Mouse (Mus musculus) intestine, postnatal 0 days (tissue): ENCODE data around the gene Hoxc13. TPM values are rescaled to one million over a fixed set of nuclear protein-coding genes. Genes with fewer than 3 reads are reported as not detected.

Source experiments
- ATAC-seq: fragments of 200-750 bp; cut with Nextera tagmentation; 2 replicates; pipeline ENCODE4 v1.8.0; 2017; ENCODE audit warnings: mild to moderate bottlenecking, moderate TSS enrichment, moderate library complexity
- H3K27ac ChIP-seq: fragments of 300-500 bp; sonication (generic); 2 replicates; pipeline ENCODE4 v1.5.1; 2014; ENCODE audit warnings: mild to moderate bottlenecking, low read depth, low read length, moderate library complexity
- H3K27me3 ChIP-seq: fragments of 300-500 bp; sonication (generic); replicated peaks from 2 replicates; pipeline ENCODE4 v1.6.1; 2014; ENCODE audit warnings: low read length, mixed read lengths; ENCODE audit not compliant: control insufficient read depth, insufficient read depth
- H3K36me3 ChIP-seq: fragments of 300-500 bp; sonication (generic); 2 replicates; pipeline ENCODE4 v1.6.1; 2014; ENCODE audit warnings: mild to moderate bottlenecking, moderate library complexity; ENCODE audit not compliant: control insufficient read depth, insufficient read depth
- H3K4me1 ChIP-seq: fragments of 300-500 bp; sonication (generic); replicated peaks from 2 replicates; pipeline ENCODE4 v1.6.1; 2014; ENCODE audit warnings: antibody characterized with exemption, low read length, mixed read lengths; ENCODE audit not compliant: control insufficient read depth, insufficient read depth
- H3K4me2 ChIP-seq: fragments of 300-500 bp; sonication (generic); replicated peaks from 2 replicates; pipeline ENCODE4 v1.6.1; 2014; ENCODE audit warnings: low read depth, mild to moderate bottlenecking, moderate library complexity
- H3K4me3 ChIP-seq: fragments of 300-500 bp; sonication (generic); 2 replicates; pipeline ENCODE4 v1.5.1; 2014; ENCODE audit warnings: low read depth, low read length
- H3K9ac ChIP-seq: fragments of 300-500 bp; sonication (generic); 2 replicates; pipeline ENCODE4 v1.6.1; 2014; ENCODE audit warnings: mild to moderate bottlenecking, low read depth, low read length
- H3K9me3 ChIP-seq: fragments of 300-500 bp; sonication (generic); 2 replicates; pipeline ENCODE4 v1.6.1; 2016; ENCODE audit warnings: mixed run types; ENCODE audit not compliant: control insufficient read depth
- CTCF ChIP-seq: sonication (generic); IDR thresholded peaks from 2 replicates; pipeline ENCODE4 v1.5.1; 2016; ENCODE audit warnings: low read depth, mild to moderate bottlenecking, control low read depth, antibody characterized with exemption, moderate library complexity
- WGBS: fragments of 180-500 bp; shearing (Covaris S2); extraction: QIAGEN DNeasy Blood & Tissue Kit; methylation state at CpG from one replicate; pipeline ENCODE4 v1.1.7; 2014; 5-methylcytosine and 5-hydroxymethylcytosine counted together
- polyA plus RNA-seq: library from polyadenylated mRNA; unstranded; fragments of >200 nt; fragmentation: Nextera tagmentation; extraction: Ambion mirVana; gene quantifications from 2 replicates; pipeline ENCODE4 v1.2.1, GENCODE M21; 2015

Gene Hoxc13
- polyA plus RNA-seq: not detected in 2 replicates

GRCm38 (mm10) chr15:102921053-102922011 is at the start of gene Hoxc13:
Gene Hoxc13 (plus strand): TSS chr15:102921103.
- Histone ChIP-seq H3K27me3 (peaks cover 95% of the 10 kb centered on the region), H3K9ac (no peak within 1 kb of the TSS), H3K4me2 (peak within 1 kb of the TSS; percentile 40), H3K27ac (no peak within 1 kb of the TSS), H3K9me3 (no peaks in the 10 kb centered on the region), H3K4me1 (no peaks in the 10 kb centered on the region), H3K4me3 (peak within 1 kb of the TSS; percentile 17), H3K36me3 (no peaks in the 10 kb centered on the region)
- WGBS: under 1% methylated on average over 79 of the region's 88 CpGs
- no peak for TF ChIP-seq CTCF
- ATAC-seq: 0 out of 2 replicates have a peak, but pooled peaks have one; percentile 22

- H3K4me3 ChIP-seq: no peak overlapping the region
- H3K9me3 ChIP-seq: no peaks in the 10 kb centered on the region
- TF ChIP-seq CTCF: no peak
- no peak for ATAC-seq
- H3K27ac ChIP-seq: no peak overlapping the region
- peaks cover 14% of the 10 kb centered on the region; the same call in 1 of the 2 replicates for H3K27me3 ChIP-seq
- H3K9ac ChIP-seq: no peak overlapping the region
- WGBS: 48% methylated on average over 1 of the region's 1 CpGs
- H3K4me2 ChIP-seq: no peak overlapping the region
- H3K4me1 ChIP-seq: no peaks in the 10 kb centered on the region
- H3K36me3 ChIP-seq: no peaks in the 10 kb centered on the region
These were observed 35.1 kb upstream of the Hoxc13 start for GRCm38 (mm10) chr15:102885803-102886202.

DNA sequence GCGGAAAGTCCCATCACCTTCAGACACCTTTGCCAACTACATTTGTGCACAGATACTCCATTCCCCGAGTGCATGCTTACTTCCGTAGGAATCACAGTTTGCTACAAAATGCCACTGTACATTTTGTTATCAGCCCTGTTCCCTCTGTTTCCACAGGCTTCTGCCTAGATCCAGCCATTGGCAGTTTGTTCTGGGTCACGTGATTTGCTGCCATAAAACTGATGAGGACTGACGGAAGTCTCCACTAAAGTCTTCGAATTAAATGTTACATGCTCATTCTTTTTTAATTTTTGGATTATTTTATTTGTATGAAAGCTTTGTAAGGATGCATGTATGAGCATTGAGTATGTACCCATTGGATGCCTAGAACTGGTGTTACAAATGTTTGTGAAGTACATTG is 25.8 kb upstream of the Hoxc13 start:
- WGBS: 70% methylated on average over 6 of the region's 6 CpGs
- H3K36me3 ChIP-seq: no peaks in the 10 kb centered on the region
- TF ChIP-seq CTCF: no peak

GRCm38 (mm10) chr15:102904946-102905345 is 16.0 kb upstream of the Hoxc13 start:
- 50% methylated on average over 1 of the region's 1 CpGs for WGBS

More for the DNA sequence above, 25.8 kb upstream of the Hoxc13 start:
- no peaks in the 10 kb centered on the region for H3K9me3 ChIP-seq
- H3K27me3 ChIP-seq: peaks cover 20% of the 10 kb centered on the region
- no peak overlapping the region for H3K27ac ChIP-seq
- H3K4me1 ChIP-seq: no peaks in the 10 kb centered on the region
- ATAC-seq: no peak
- H3K4me2 ChIP-seq: no peak overlapping the region
- no peak overlapping the region for H3K9ac ChIP-seq
- no peak overlapping the region for H3K4me3 ChIP-seq

DNA sequence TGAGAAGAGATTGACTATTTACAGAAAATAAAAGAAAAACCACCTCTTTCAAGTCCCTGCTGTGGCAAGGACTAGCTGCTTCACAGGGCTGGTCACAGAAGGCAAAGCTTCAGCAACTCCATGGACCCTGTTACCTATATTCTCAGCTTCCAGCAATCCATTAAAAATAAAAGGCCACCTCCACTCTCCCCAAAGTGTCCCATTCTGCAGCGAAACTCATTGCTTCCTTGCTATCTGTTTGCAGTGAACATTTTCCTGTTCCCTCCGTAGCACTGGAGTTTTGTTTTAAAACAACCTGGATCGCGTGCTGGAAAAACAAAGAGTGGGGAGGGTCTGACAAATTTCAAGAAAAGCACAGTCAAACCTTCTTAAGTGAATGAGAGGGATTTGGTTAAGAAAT is 11.4 kb upstream of the Hoxc13 start:
- ATAC-seq: no peak
- no peak overlapping the region for H3K4me2 ChIP-seq
- H3K4me3 ChIP-seq: no peak overlapping the region
- 3% methylated on average over 4 of the region's 4 CpGs for WGBS
- H3K27ac ChIP-seq: no peak overlapping the region
- no peak overlapping the region for H3K9ac ChIP-seq
- no peaks in the 10 kb centered on the region for H3K4me1 ChIP-seq
- peaks cover 86% of the 10 kb centered on the region for H3K27me3 ChIP-seq
- no peaks in the 10 kb centered on the region for H3K36me3 ChIP-seq
- TF ChIP-seq CTCF: no peak
- H3K9me3 ChIP-seq: no peaks in the 10 kb centered on the region

More at GRCm38 (mm10) chr15:102904946-102905345, 16.0 kb upstream of the Hoxc13 start:
- Histone ChIP-seq H3K27me3 (peaks cover 60% of the 10 kb centered on the region), H3K4me2 (no peak overlapping the region), H3K4me1 (no peaks in the 10 kb centered on the region), H3K36me3 (no peaks in the 10 kb centered on the region), H3K27ac (no peak overlapping the region), H3K9me3 (no peaks in the 10 kb centered on the region), H3K9ac (no peak overlapping the region), H3K4me3 (no peak overlapping the region)
- no peak for ATAC-seq
- TF ChIP-seq CTCF: no peak

GRCm38 (mm10) chr15:102910038-102910437 is 10.9 kb upstream of the Hoxc13 start:
- H3K27me3 ChIP-seq: peaks cover 87% of the 10 kb centered on the region
- no peaks in the 10 kb centered on the region for H3K9me3 ChIP-seq
- no peaks in the 10 kb centered on the region for H3K36me3 ChIP-seq
- no peak for TF ChIP-seq CTCF
- no peak for ATAC-seq
- H3K4me1 ChIP-seq: no peaks in the 10 kb centered on the region
- no peak overlapping the region for H3K9ac ChIP-seq
- H3K4me3 ChIP-seq: no peak overlapping the region
- H3K27ac ChIP-seq: no peak overlapping the region
- no peak overlapping the region for H3K4me2 ChIP-seq
- WGBS: 0% methylated on average over 18 of the region's 18 CpGs
